Mouse (Mus musculus): ENCODE data around the gene Ndufb7.

Ndufb7 gene

GRCm38 (mm10) chr8:83599814-83600213 is 33.3 kb downstream of the Ndufb7 start:
- DNase-seq (ENCODE audit: low read depth, low spot score), result no peak

- peak; percentile 94 for DNase-seq (ENCODE audit: low read depth, low spot score)
Measured at GRCm38 (mm10) chr8:83602650-83603029, 36.2 kb downstream of the Ndufb7 start.

- peak; percentile 99 for DNase-seq (ENCODE audit: low read depth, low spot score)
Measured at GRCm38 (mm10) chr8:83607661-83608397, 41.4 kb downstream of the Ndufb7 start, which contains the start of the genes Tecr and Dnajb1. Tecr (minus strand) TSS chr8:83607971. Dnajb1 (plus strand) TSS chr8:83608193.

- peak; percentile 89 for DNase-seq (ENCODE audit: low read depth, low spot score)
Measured at GRCm38 (mm10) chr8:83608398-83608829, 41.9 kb downstream of the Ndufb7 start.

GRCm38 (mm10) chr8:83609086-83609485 is 42.6 kb downstream of the Ndufb7 start:
- DNase-seq (ENCODE audit: low read depth, low spot score), result peak; percentile 58

GRCm38 (mm10) chr8:83609547-83610180 is 43.2 kb downstream of the Ndufb7 start:
- DNase-seq (ENCODE audit: low read depth, low spot score), result no peak

GRCm38 (mm10) chr8:83611921-83612320 is 45.5 kb downstream of the Ndufb7 start:
- DNase-seq (ENCODE audit: low read depth, low spot score), result no peak

GRCm38 (mm10) chr8:83613695-83614094 is 47.2 kb downstream of the Ndufb7 start:
- DNase-seq (ENCODE audit: low read depth, low spot score), result no peak

GRCm38 (mm10) chr8:83616625-83617024 is 50.2 kb downstream of the Ndufb7 start:
- DNase-seq (ENCODE audit: low read depth, low spot score), result no peak

- DNase-seq (ENCODE audit: low read depth, low spot score), result no peak
Measured at GRCm38 (mm10) chr8:83617111-83617510, 50.6 kb downstream of the Ndufb7 start.

- no peak for DNase-seq (ENCODE audit: low read depth, low spot score)
Measured at GRCm38 (mm10) chr8:83618566-83618965, 52.1 kb downstream of the Ndufb7 start.

- DNase-seq (ENCODE audit: low read depth, low spot score), result no peak
Measured at GRCm38 (mm10) chr8:83619568-83620285, 53.3 kb downstream of the Ndufb7 start.

All from 3T3-L1 (cell line).